Mouse (Mus musculus) brain, embryonic 18.5 days (tissue): ENCODE results near the gene 4930467E23Rik.
"Not testable (repeated sequence)": the region's sequence is repeated elsewhere in the genome, so short reads cannot be mapped to it uniquely, and the experiment has no call there.

Experiments used
- DNase-seq: peaks from one replicate; pipeline ENCODE4 v3.0.0-alpha.2; 2012; ENCODE audit warnings: low read depth, low spot score

4930467E23Rik gene

DNA sequence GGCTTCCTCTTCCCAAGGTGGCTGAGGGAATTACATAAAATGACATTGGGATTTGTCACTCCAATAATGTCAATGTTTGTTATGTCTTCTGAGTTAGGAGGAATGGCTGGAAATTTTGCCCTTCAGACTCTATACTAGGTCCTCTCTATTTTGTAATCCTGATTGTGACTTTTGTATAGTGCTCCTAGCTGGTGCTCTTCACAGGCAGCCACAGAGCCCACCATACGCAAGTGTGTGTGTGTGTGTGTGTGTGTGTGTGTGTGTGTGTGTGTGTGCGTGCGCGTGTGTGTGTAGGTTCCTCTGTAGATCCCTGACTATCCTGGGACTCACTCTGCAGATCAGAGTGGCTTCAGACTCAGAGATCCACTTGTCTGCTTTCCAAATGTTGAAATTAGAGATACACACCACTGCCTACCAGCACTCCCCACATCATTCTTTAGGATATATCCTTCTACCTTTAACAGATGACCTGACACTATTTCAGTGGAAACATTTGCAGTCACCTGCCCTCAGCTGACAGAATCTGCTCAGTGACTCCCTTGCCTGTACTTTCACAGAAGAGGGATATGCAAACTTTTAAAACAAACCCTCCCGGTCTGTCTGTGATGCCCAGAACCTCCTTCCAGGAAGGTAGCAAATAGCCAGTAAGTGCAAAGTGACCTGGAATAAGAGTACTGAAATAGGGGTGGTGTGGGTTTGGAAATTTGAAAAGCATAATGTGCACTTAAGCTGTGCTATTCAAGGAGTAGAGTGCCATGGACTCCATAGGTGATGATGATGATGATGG, 52.1 kb downstream of the 4930467E23Rik start:
- DNase-seq: not testable (repeated sequence)

DNA sequence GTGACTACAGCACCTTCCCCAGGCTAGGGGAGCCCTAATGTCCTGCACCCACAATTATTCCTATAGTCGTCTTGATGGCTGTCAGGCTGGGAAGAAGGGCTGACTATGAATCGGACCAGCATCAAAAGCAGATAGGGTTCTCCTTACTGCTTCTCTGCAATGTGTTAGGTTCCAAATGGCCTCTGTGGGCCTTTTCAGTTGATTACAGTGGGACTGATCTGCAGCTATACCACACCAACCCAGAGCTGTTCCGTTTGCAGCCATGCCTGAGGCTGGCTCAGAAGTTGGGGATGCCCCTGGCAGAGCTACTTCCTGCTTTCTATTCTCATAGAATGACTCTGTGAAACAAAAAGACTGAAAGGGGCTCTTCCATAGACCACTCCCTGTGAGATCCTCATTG, 53.4 kb downstream of the 4930467E23Rik start:
- not testable (repeated sequence) for DNase-seq

DNA sequence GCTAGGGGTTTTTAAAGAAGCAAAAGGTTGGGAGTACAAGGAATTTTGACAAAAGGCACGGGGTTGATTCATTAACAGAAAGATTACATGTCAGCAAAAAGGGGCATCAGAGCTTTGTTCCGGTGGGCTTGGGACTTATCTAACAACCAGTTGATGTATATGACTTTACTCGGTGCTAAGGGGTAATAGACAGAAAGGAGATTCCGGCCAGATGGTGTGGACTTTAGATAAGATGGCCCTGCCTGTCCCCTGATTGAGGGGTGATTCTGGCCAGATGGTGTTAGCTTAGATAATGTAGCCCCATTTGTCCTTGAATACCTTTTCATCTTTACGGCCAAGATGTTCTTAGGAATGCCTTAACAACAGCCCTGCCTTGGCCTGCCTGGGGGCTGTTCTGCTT, 54.5 kb downstream of the 4930467E23Rik start:
- not testable (repeated sequence) for DNase-seq

DNA sequence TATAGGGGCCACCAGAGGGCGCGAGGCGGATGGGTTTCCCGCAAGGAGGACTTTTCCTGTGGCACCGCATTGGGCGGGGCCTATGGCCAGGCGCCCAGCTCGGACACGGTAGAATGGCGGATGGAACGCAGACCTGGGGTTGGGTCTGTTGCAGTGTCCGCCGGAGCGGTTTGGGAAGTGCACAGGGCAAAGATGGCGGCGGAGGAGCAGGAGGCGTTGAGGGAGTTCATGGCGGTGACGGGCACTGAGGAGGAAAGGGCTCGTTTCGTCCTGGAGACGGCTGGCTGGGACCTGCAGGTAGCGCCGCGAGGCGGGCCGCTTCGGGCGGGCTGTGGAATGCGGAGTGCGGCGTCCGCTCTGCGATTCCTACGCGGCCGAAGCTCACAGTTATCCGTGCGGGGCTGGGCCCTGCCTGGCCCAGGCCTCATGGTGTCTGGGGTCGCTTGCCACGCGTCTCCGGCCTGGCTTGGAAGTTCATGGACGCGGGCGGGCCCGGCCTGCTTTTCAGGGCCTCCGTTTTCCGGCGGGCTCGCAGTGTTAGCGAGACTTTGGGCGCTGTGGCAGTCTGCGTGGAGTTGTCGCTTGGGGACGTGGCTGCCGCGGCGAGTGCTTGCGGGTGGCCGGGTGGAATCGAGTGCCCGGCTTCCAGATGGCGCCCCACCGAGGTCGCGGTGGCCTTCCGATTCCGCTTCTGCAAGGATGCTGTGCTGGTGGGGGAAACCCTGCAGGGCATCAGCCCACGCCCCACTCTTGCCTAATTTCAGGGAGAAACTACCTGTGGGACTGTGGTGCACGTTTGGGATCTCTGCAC, 55.4 kb downstream of the 4930467E23Rik start:
- DNase-seq: peak; percentile 85

DNA sequence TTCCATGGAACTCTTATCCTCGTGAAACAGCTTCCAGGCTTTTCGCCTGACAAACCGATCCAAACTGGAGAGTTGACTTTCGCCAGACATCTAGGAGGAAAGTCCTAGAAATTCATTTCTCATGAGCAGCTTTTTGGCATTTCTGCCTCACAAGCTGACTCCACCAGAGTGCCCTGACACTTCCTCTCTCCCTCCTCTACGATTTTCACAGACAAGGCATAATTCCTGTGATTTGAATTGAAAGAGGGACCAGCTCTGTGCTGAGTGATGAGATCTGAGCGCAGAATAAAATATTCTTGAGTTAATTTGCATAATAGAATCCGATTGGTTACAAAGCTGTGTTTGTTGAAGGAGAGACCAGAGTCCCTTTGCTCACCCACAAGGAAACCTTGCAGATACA, 63.3 kb downstream of the 4930467E23Rik start:
- not testable (repeated sequence) for DNase-seq
